ENCODE assay signal across 9 mouse cellular contexts in the genomic region with DNA sequence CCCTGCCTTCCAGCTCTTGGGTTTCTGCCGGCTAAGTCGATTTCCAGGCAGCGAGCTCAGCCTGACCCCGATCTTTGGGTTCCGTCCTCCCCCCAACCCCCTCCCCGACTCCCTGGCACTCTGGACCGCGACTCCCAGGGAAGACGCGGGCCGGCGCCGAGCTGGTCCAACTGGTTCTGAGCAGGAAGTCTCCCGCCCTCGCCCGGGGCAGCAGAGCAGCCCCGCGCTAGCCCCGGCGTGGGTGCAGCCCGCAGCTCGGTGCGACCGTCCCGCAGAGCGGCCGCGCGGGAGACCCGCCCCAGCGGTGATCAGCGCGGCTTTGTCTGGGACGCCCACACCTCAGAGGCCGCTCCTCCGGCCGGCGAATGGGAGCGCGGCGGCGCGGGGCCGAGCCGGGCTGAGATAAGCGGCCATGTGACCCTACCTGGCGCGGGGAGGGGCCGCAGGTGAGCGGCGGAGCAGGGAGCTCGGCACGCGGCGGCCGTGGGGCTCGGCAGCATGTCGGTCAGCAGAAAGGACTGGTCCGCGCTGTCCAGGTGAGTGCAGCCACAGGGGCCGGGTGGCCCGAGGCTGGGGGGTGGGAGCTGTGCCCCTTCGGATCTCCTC. TPM values are rescaled to one million over a fixed set of nuclear protein-coding genes. Genes with fewer than 3 reads are reported as not detected.
A peak's percentile ranks its signal among the peaks of the same experiment; 100 is the strongest.
DNase-seq lines count a peak whose midpoint lies in the region; ATAC-seq and TF ChIP-seq lines count a peak whose summit lies in the region.
"Had no signal": no experiment of that assay in that cellular context is flagged by ENCODE, and none has a peak within 500 bp of the region (broad histone marks: within the 10 kb centered on the region; RNA-seq: fewer than 3 reads in every experiment).

A gene (plus strand): TSS at position 118 of the 606 bp plus-strand sequence.

- no peaks in the 10 kb centered on the region for H3K9me3 ChIP-seq in hindbrain, embryonic 10.5 days
- H3K9me3 ChIP-seq in limb, embryonic 12.5 days = no peaks in the 10 kb centered on the region
- no peaks in the 10 kb centered on the region for H3K9me3 ChIP-seq in midbrain, postnatal 0 days (ENCODE audit: low read length)

- H3K27me3 ChIP-seq in hindbrain, embryonic 10.5 days (ENCODE audit: insufficient read depth, poor library complexity, severe bottlenecking) = peaks cover 93% of the 10 kb centered on the region
- peaks cover 71% of the 10 kb centered on the region for H3K27me3 ChIP-seq in limb, embryonic 12.5 days
- H3K27me3 ChIP-seq in midbrain, postnatal 0 days (ENCODE audit: insufficient read depth, low read length) = peaks cover 27% of the 10 kb centered on the region

- peak within 1 kb of the TSS; percentile 83 for H3K27ac ChIP-seq in hindbrain, embryonic 10.5 days
- no peak within 1 kb of the TSS for H3K27ac ChIP-seq in limb, embryonic 12.5 days
- no peak within 1 kb of the TSS for H3K27ac ChIP-seq in midbrain, postnatal 0 days (ENCODE audit: low read depth, low read length)

- intact Hi-C loops in left cerebral cortex, postnatal 10 days (cut with DNase I) = no loop called here

- DNase-seq in cerebellum, postnatal 14 days = peak; percentile 33 to 37
- no peak for DNase-seq in cerebellum, postnatal 4 days (ENCODE audit: low spot score in 2 of 2)
- DNase-seq in hindbrain, embryonic 10.5 days (ENCODE audit: low spot score) = peak; percentile 53
- DNase-seq in midbrain, postnatal 0 days (ENCODE audit: low spot score) = no peak
- no peak for DNase-seq in left cerebral cortex, postnatal 10 days (ENCODE audit: extremely low spot score in 1 of 2, low spot score in 2 of 2)
- no peak for DNase-seq in layer of hippocampus, postnatal 25 days (ENCODE audit: extremely low spot score in 1 of 2, low spot score in 1 of 2)

- peak within 1 kb of the TSS; percentile 74 for H3K4me3 ChIP-seq in hindbrain, embryonic 10.5 days
- H3K4me3 ChIP-seq in limb, embryonic 12.5 days (replicated peaks) = peak within 1 kb of the TSS; percentile 67
- H3K4me3 ChIP-seq in midbrain, postnatal 0 days (ENCODE audit: low read depth, low read length) = peak within 1 kb of the TSS; percentile 70

- peak within 1 kb of the TSS; percentile 99 for H3K4me2 ChIP-seq in limb, embryonic 12.5 days
- H3K4me2 ChIP-seq in midbrain, postnatal 0 days (ENCODE audit: low read depth, low read length, poor library complexity, severe bottlenecking) = peak within 1 kb of the TSS; percentile 99

- H3K36me3 ChIP-seq in hindbrain, embryonic 10.5 days = no peaks in the 10 kb centered on the region
- H3K36me3 ChIP-seq in limb, embryonic 12.5 days = no peaks in the 10 kb centered on the region
- H3K36me3 ChIP-seq in midbrain, postnatal 0 days (ENCODE audit: insufficient read depth, low read length) = no peaks in the 10 kb centered on the region

- WGBS in hindbrain, embryonic 10.5 days = under 1% methylated on average over 63 of the region's 63 CpGs
- under 1% methylated on average over 63 of the region's 63 CpGs for WGBS in limb, embryonic 12.5 days
- WGBS in midbrain, postnatal 0 days = under 1% methylated on average over 52 of the region's 63 CpGs

- no peak for TF ChIP-seq CTCF in midbrain, postnatal 0 days (IDR thresholded peaks at IDR 0.05)

- H3K9ac ChIP-seq in limb, embryonic 12.5 days (replicated peaks) = peak within 1 kb of the TSS; percentile 63
- H3K9ac ChIP-seq in midbrain, postnatal 0 days (replicated peaks; ENCODE audit: low read length, poor library complexity, severe bottlenecking) = peak within 1 kb of the TSS; percentile 68

- H3K4me1 ChIP-seq in hindbrain, embryonic 10.5 days (replicated peaks) = peaks cover 34% of the 10 kb centered on the region
- H3K4me1 ChIP-seq in limb, embryonic 12.5 days (replicated peaks) = peaks cover 12% of the 10 kb centered on the region; the same call in 1 of the 2 replicates
- H3K4me1 ChIP-seq in midbrain, postnatal 0 days (ENCODE audit: insufficient read depth, low read length) = no peaks in the 10 kb centered on the region

- ATAC-seq in activated CD4-positive, CD25-positive, alpha-beta regulatory T cell, adult 4 months = peak; percentile 31
- ATAC-seq in limb, embryonic 12.5 days (ENCODE audit: insufficient number of reproducible peaks, insufficient read depth, low FRiP score, low TSS enrichment, low read depth) = peak; percentile 39; the same call in 1 of the 2 replicates
- ATAC-seq in midbrain, postnatal 0 days (ENCODE audit: low FRiP score) = peak; percentile 50

RNA-seq across cellular contexts. Expression of the gene that starts here (rescaled TPM):
- polyA plus RNA-seq in activated CD4-positive, CD25-positive, alpha-beta regulatory T cell, adult 4 months (2017; shearing (Covaris generic)) = 10 to 100 TPM in 1 of 2 experiments, 1 to 10 TPM in 1; 7.8 to 12.4 TPM
- polyA plus RNA-seq in hindbrain, embryonic 10.5 days (2016; fragmentation: Nextera tagmentation; extraction: Ambion mirVana) = 1.0 and 3.9 TPM in 2 replicates
- 5.2 and 5.3 TPM in 2 replicates for polyA plus RNA-seq in limb, embryonic 12.5 days (2016; fragmentation: Nextera tagmentation; extraction: Ambion mirVana)
- total RNA-seq in midbrain, postnatal 0 days (2014; rRNA removed) = 0.90 and 1.9 TPM in 2 replicates
- 0.56 and 0.64 TPM in 2 replicates for polyA plus RNA-seq in midbrain, postnatal 0 days (2015; fragmentation: Nextera tagmentation; extraction: Ambion mirVana)
- total RNA-seq in left cerebral cortex, postnatal 10 days (2021) = under 1 TPM; 0.75 to 0.91 TPM
- 1 to 10 TPM; 1.3 to 2.0 TPM for total RNA-seq in layer of hippocampus, postnatal 25 days (2021)
- total RNA-seq: CH12.LX had no signal

Comparison
In these comparisons a context has a peak if more than half of its experiments do, and no peak if none do; other contexts are left out.
1. DNase-seq: peak in cerebellum, postnatal 14 days (2 of 2) and hindbrain, embryonic 10.5 days (single experiment); none in cerebellum, postnatal 4 days (0 of 2), midbrain, postnatal 0 days (single experiment), left cerebral cortex, postnatal 10 days (0 of 2) and layer of hippocampus, postnatal 25 days (0 of 2).
2. Peak in every context shown above with its lines, with median percentiles within 50 percentile points of each other: ATAC-seq and H3K4me3 ChIP-seq.